Mouse (Mus musculus) liver, embryonic 12.5 days (tissue): ENCODE results near the gene 9130230L23Rik. TPM values are rescaled to one million over a fixed set of nuclear protein-coding genes. Genes with fewer than 3 reads are reported as not detected.

ENCODE experiments used
- ATAC-seq: fragments of 200-750 bp; cut with Nextera tagmentation; 2 replicates; pipeline ENCODE4 v1.8.0; 2017; ENCODE audit warnings: moderate number of reproducible peaks, mild to moderate bottlenecking, moderate library complexity
- H3K27ac ChIP-seq: fragments of 300-500 bp; sonication (generic); 2 replicates; pipeline ENCODE4 v1.5.1; 2016; ENCODE audit warnings: mild to moderate bottlenecking
- H3K27me3 ChIP-seq: fragments of 300-500 bp; sonication (generic); replicated peaks from 2 replicates; pipeline ENCODE4 v1.6.1; 2016; ENCODE audit warnings: mild to moderate bottlenecking, moderate library complexity
- H3K36me3 ChIP-seq: fragments of 300-500 bp; sonication (generic); 2 replicates; pipeline ENCODE4 v1.6.1; 2016; ENCODE audit warnings: mild to moderate bottlenecking, moderate library complexity
- H3K4me1 ChIP-seq: fragments of 300-500 bp; sonication (generic); 2 replicates; pipeline ENCODE4 v1.6.1; 2016
- H3K4me2 ChIP-seq: fragments of 300-500 bp; sonication (generic); 2 replicates; pipeline ENCODE4 v1.6.1; 2016; ENCODE audit warnings: mild to moderate bottlenecking, moderate library complexity
- H3K4me3 ChIP-seq: fragments of 300-500 bp; sonication (generic); 2 replicates; pipeline ENCODE4 v1.5.1; 2016; ENCODE audit warnings: mild to moderate bottlenecking, moderate library complexity
- H3K9ac ChIP-seq: fragments of 300-500 bp; sonication (generic); 2 replicates; pipeline ENCODE4 v1.6.1; 2016; ENCODE audit warnings: mild to moderate bottlenecking, moderate library complexity
- H3K9me3 ChIP-seq: fragments of 300-500 bp; sonication (generic); replicated peaks from 2 replicates; pipeline ENCODE4 v1.6.1; 2016; ENCODE audit warnings: mild to moderate bottlenecking, moderate library complexity
- WGBS: fragments of 180-500 bp; shearing (Covaris S2); methylation state at CpG from one replicate; pipeline ENCODE4 v1.1.7; 2016; ENCODE audit not compliant: insufficient replicate concordance; 5-methylcytosine and 5-hydroxymethylcytosine counted together
- microRNA-seq: library from miRNA; unstranded; fragments of <30 nt; microRNA quantifications from one replicate; pipeline ENCODE4, GENCODE M21; 2017
- polyA plus RNA-seq: library from polyadenylated mRNA; unstranded; fragments of >200 nt; fragmentation: Nextera tagmentation; extraction: Ambion mirVana; gene quantifications from 2 replicates; pipeline ENCODE4 v1.2.1, GENCODE M21; 2016

Gene 9130230L23Rik
- polyA plus RNA-seq, 1 experiment from 2014 or later, result 0.18 TPM

- H3K4me3 ChIP-seq, result no peak overlapping the region
- H3K36me3 ChIP-seq, result no peaks in the 10 kb centered on the region
- H3K4me2 ChIP-seq, result no peak overlapping the region
- no peak overlapping the region for H3K27ac ChIP-seq
- ATAC-seq, result no peak
- H3K9ac ChIP-seq, result no peak overlapping the region
- H3K27me3 ChIP-seq, result peaks cover 6% of the 10 kb centered on the region; the same call in 1 of the 2 replicates
- H3K9me3 ChIP-seq, result no peaks in the 10 kb centered on the region
- H3K4me1 ChIP-seq, result no peaks in the 10 kb centered on the region
- WGBS, result 78% methylated on average over 3 of the region's 3 CpGs
Observed at GRCm38 (mm10) chr5:65949822-65950221, 54.3 kb downstream of the 9130230L23Rik start.

GRCm38 (mm10) chr5:65941145-65941544 is 62.9 kb downstream of the 9130230L23Rik start:
- no peaks in the 10 kb centered on the region for H3K9me3 ChIP-seq
- H3K9ac ChIP-seq, result no peak overlapping the region
- 54% methylated on average over 4 of the region's 4 CpGs for WGBS
- H3K4me2 ChIP-seq, result no peak overlapping the region
- no peaks in the 10 kb centered on the region for H3K4me1 ChIP-seq
- H3K27ac ChIP-seq, result no peak overlapping the region
- H3K36me3 ChIP-seq, result no peaks in the 10 kb centered on the region
- H3K27me3 ChIP-seq, result peaks cover 2% of the 10 kb centered on the region; the same call in 1 of the 2 replicates
- H3K4me3 ChIP-seq, result no peak overlapping the region
- ATAC-seq, result no peak

GRCm38 (mm10) chr5:65937998-65938715 is 65.9 kb downstream of the 9130230L23Rik start:
- Histone ChIP-seq H3K9me3 (no peaks in the 10 kb centered on the region), H3K36me3 (no peaks in the 10 kb centered on the region), H3K9ac (no peak overlapping the region), H3K27ac (no peak overlapping the region), H3K27me3 (peaks cover 2% of the 10 kb centered on the region; the same call in 1 of the 2 replicates), H3K4me2 (no peak overlapping the region), H3K4me3 (no peak overlapping the region), H3K4me1 (no peaks in the 10 kb centered on the region)
- 46% methylated on average over 9 of the region's 9 CpGs for WGBS
- ATAC-seq, result peak; percentile 70; the same call in 1 of the 2 replicates

GRCm38 (mm10) chr5:65937011-65937726 is 66.9 kb downstream of the 9130230L23Rik start:
- no peak overlapping the region for H3K4me3 ChIP-seq
- H3K9me3 ChIP-seq, result no peaks in the 10 kb centered on the region
- peaks cover 2% of the 10 kb centered on the region; the same call in 1 of the 2 replicates for H3K27me3 ChIP-seq
- no peak overlapping the region for H3K27ac ChIP-seq
- 49% methylated on average over 11 of the region's 11 CpGs for WGBS
- no peaks in the 10 kb centered on the region for H3K4me1 ChIP-seq
- H3K9ac ChIP-seq, result no peak overlapping the region
- ATAC-seq, result no peak
- H3K36me3 ChIP-seq, result no peaks in the 10 kb centered on the region
- no peak overlapping the region for H3K4me2 ChIP-seq

GRCm38 (mm10) chr5:65934783-65935182 is 69.3 kb downstream of the 9130230L23Rik start, which contains the start of gene Chrna9:
Gene Chrna9, plus strand, starts transcription at chr5:65934921.
- Histone ChIP-seq H3K9ac (no peak within 1 kb of the TSS), H3K4me1 (no peaks in the 10 kb centered on the region), H3K9me3 (no peaks in the 10 kb centered on the region), H3K36me3 (no peaks in the 10 kb centered on the region), H3K27ac (no peak within 1 kb of the TSS), H3K4me3 (no peak within 1 kb of the TSS), H3K27me3 (0 out of 2 replicates have a peak, but pooled peaks cover 2% of the 10 kb centered on the region), H3K4me2 (no peak within 1 kb of the TSS)
- 77% methylated on average over 5 of the region's 5 CpGs for WGBS
- no peak for ATAC-seq

- no peak overlapping the region for H3K4me2 ChIP-seq
- H3K9ac ChIP-seq, result no peak overlapping the region
- no peaks in the 10 kb centered on the region for H3K36me3 ChIP-seq
- H3K27me3 ChIP-seq, result 0 out of 2 replicates have a peak, but pooled peaks cover 2% of the 10 kb centered on the region
- no peak overlapping the region for H3K4me3 ChIP-seq
- no peak overlapping the region for H3K27ac ChIP-seq
- no peak for ATAC-seq
- 74% methylated on average over 2 of the region's 2 CpGs for WGBS
- no peaks in the 10 kb centered on the region for H3K4me1 ChIP-seq
- no peaks in the 10 kb centered on the region for H3K9me3 ChIP-seq
Observed at GRCm38 (mm10) chr5:65933764-65934163, 70.3 kb downstream of the 9130230L23Rik start.

- 0 out of 2 replicates have a peak, but pooled peaks cover 2% of the 10 kb centered on the region for H3K27me3 ChIP-seq
- H3K9ac ChIP-seq, result no peak overlapping the region
- H3K4me3 ChIP-seq, result no peak overlapping the region
- H3K4me1 ChIP-seq, result no peaks in the 10 kb centered on the region
- WGBS, result 68% methylated on average over 4 of the region's 4 CpGs
- no peak overlapping the region for H3K27ac ChIP-seq
- no peaks in the 10 kb centered on the region for H3K9me3 ChIP-seq
- no peak overlapping the region for H3K4me2 ChIP-seq
- H3K36me3 ChIP-seq, result no peaks in the 10 kb centered on the region
- ATAC-seq, result no peak
Observed at GRCm38 (mm10) chr5:65933258-65933657, 70.8 kb downstream of the 9130230L23Rik start.

- no peak overlapping the region for H3K27ac ChIP-seq
- no peaks in the 10 kb centered on the region for H3K27me3 ChIP-seq
- H3K4me3 ChIP-seq, result no peak overlapping the region
- no peaks in the 10 kb centered on the region for H3K36me3 ChIP-seq
- 65% methylated on average over 4 of the region's 4 CpGs for WGBS
- H3K9me3 ChIP-seq, result no peaks in the 10 kb centered on the region
- ATAC-seq, result no peak
- H3K4me2 ChIP-seq, result no peak overlapping the region
- no peaks in the 10 kb centered on the region for H3K4me1 ChIP-seq
- H3K9ac ChIP-seq, result no peak overlapping the region
Observed at GRCm38 (mm10) chr5:65930171-65930570, 73.9 kb downstream of the 9130230L23Rik start.

Small RNA genes lying within 50 kb of the gene (microRNA-seq; reads per million reads assigned to microRNA genes)
- gene Gm25952, result not detected

Other genes starting within 250 kb of the 9130230L23Rik start
- gene N4bp2, start 240.8 kb downstream of the 9130230L23Rik start, polyA plus RNA-seq, result 17.9 and 18.5 TPM in 2 replicates
- gene Rhoh, start 143.1 kb downstream of the 9130230L23Rik start, polyA plus RNA-seq, result 2.1 and 2.5 TPM in 2 replicates
- gene Chrna9, start 69.4 kb downstream of the 9130230L23Rik start, polyA plus RNA-seq, result not detected in 2 replicates
- 9.0 and 9.4 TPM in 2 replicates for gene Rbm47, start 168.8 kb upstream of the 9130230L23Rik start, polyA plus RNA-seq